Mouse (Mus musculus): ENCODE data around the gene Cbl. TPM values are rescaled to one million over a fixed set of nuclear protein-coding genes. Genes with fewer than 3 reads are reported as not detected.

The Cbl gene
- polyA plus RNA-seq, 1 experiment from 2014 or later = 12.7 TPM

GRCm38 (mm10) chr9:44199166-44199565, 34.7 kb downstream of the Cbl start:
- Histone ChIP-seq H3K27ac (replicated peaks in 1 of 2; ENCODE audit: control insufficient read depth in 1 of 2, insufficient read depth in 1 of 2, low read depth in 2 of 2, low read length in 2 of 2) (no peak overlapping the region), H3K27me3 (ENCODE audit: control insufficient read depth, insufficient read depth, low read length) (no peaks in the 10 kb centered on the region), H3K4me1 (ENCODE audit: control insufficient read depth in 2 of 2, insufficient read depth in 2 of 2, low read length in 2 of 2) (peaks cover 1 to 3% of the 10 kb centered on the region in 2 experiments), H3K4me2 (ENCODE audit: low read length) (no peak overlapping the region), H3K4me3 (ENCODE audit: control insufficient read depth in 1 of 2, insufficient read depth in 1 of 2, low read depth in 1 of 2, low read length in 2 of 2) (no peak overlapping the region), H3K36me3 (ENCODE audit: control insufficient read depth, insufficient read depth, low read length) (peaks cover 44% of the 10 kb centered on the region), H3K9ac (ENCODE audit: low read length) (no peak overlapping the region), H3K9me3 (ENCODE audit: control insufficient read depth, low read length) (no peaks in the 10 kb centered on the region)
- no peak for ATAC-seq (ENCODE audit: insufficient number of reproducible peaks, insufficient read depth, low FRiP score, low read depth)
- 87% methylated on average over 3 of the region's 3 CpGs for WGBS

DNA sequence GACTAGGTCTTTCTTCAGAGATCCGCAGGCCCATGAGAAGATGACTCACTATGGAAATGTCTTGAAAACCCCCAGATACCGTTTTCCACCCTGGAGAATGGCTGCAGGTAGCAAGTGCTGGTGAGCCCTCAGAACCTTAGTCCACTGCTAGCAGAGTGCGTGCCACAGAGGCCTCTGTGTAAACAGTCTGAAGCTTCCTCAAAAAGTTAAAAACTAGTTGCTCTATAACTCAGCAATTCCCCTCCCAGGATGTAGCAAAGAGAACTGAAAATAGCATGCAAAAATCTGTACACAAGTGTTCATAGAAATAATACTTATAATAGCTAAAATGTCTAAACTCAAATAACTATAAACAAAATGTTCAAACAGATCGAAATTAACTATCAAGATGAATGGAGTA, 37.5 kb downstream of the Cbl start:
- H3K4me3 ChIP-seq (ENCODE audit: control insufficient read depth in 1 of 2, insufficient read depth in 1 of 2, low read depth in 1 of 2, low read length in 2 of 2) = no peak overlapping the region
- H3K27ac ChIP-seq (replicated peaks in 1 of 2; ENCODE audit: control insufficient read depth in 1 of 2, insufficient read depth in 1 of 2, low read depth in 2 of 2, low read length in 2 of 2) = no peak overlapping the region
- H3K9ac ChIP-seq (ENCODE audit: low read length) = no peak overlapping the region
- H3K4me1 ChIP-seq (ENCODE audit: control insufficient read depth in 2 of 2, insufficient read depth in 2 of 2, low read length in 2 of 2) = peaks cover 5 to 10% of the 10 kb centered on the region in 2 experiments
- H3K4me2 ChIP-seq (ENCODE audit: low read length) = no peak overlapping the region
- H3K27me3 ChIP-seq (ENCODE audit: control insufficient read depth, insufficient read depth, low read length) = no peaks in the 10 kb centered on the region
- no peaks in the 10 kb centered on the region for H3K9me3 ChIP-seq (ENCODE audit: control insufficient read depth, low read length)
- no peak for ATAC-seq (ENCODE audit: insufficient number of reproducible peaks, insufficient read depth, low FRiP score, low read depth)
- peaks cover 47% of the 10 kb centered on the region for H3K36me3 ChIP-seq (ENCODE audit: control insufficient read depth, insufficient read depth, low read length)
- 84% methylated on average over 4 of the region's 4 CpGs for WGBS

DNA sequence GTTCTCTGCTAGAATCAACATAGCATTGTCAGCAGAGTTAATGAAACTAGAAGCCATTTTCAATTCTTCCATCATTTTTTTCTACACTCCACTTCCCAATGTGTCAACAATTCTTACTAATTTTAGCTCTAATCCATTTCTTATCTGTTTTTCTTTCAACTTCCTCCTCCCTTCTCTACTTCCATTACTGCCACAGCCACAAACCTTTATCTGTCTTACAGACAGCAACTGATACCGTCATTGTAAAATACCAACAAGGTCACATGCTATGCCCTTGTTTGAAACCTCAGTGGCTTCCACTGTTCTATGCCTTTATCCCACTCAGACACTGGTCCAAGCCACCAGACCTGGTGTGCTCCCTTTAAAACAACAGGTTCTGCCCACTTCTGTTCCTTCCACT, 39.8 kb downstream of the Cbl start:
- H3K4me1 ChIP-seq (ENCODE audit: control insufficient read depth in 2 of 2, insufficient read depth in 2 of 2, low read length in 2 of 2) = peaks cover 5 to 10% of the 10 kb centered on the region in 2 experiments
- no peak overlapping the region for H3K9ac ChIP-seq (ENCODE audit: low read length)
- ATAC-seq (ENCODE audit: insufficient number of reproducible peaks, insufficient read depth, low FRiP score, low read depth) = no peak
- H3K27me3 ChIP-seq (ENCODE audit: control insufficient read depth, insufficient read depth, low read length) = no peaks in the 10 kb centered on the region
- H3K9me3 ChIP-seq (ENCODE audit: control insufficient read depth, low read length) = no peaks in the 10 kb centered on the region
- H3K36me3 ChIP-seq (ENCODE audit: control insufficient read depth, insufficient read depth, low read length) = peaks cover 31% of the 10 kb centered on the region
- WGBS = 2% methylated on average over 1 of the region's 1 CpGs
- H3K4me2 ChIP-seq (ENCODE audit: low read length) = no peak overlapping the region
- peak overlapping the region; percentile 46 to 61 for H3K27ac ChIP-seq (replicated peaks in 1 of 2; ENCODE audit: control insufficient read depth in 1 of 2, insufficient read depth in 1 of 2, low read depth in 2 of 2, low read length in 2 of 2)
- H3K4me3 ChIP-seq (ENCODE audit: control insufficient read depth in 1 of 2, insufficient read depth in 1 of 2, low read depth in 1 of 2, low read length in 2 of 2) = no peak overlapping the region

DNA sequence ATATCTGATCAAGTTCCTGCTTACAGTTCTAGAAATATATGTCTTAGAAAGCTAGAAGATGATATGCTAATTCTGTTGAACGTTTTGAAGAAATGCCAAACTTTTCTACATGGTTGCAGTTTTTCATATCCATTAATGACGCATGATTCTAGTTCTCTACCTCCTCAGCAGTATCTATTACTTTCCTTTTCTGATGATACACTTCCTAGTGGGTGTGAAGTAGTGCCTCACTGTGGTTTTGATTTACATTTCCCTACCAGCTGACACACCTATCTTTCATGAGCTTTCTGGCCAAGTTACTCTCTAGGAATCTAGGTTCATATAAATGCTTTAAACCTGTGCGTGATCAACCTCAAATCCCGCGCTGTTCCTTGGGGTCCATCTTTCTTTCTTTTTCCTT, 41.1 kb downstream of the Cbl start:
- Histone ChIP-seq H3K27ac (replicated peaks in 1 of 2; ENCODE audit: control insufficient read depth in 1 of 2, insufficient read depth in 1 of 2, low read depth in 2 of 2, low read length in 2 of 2) (no peak overlapping the region), H3K36me3 (ENCODE audit: control insufficient read depth, insufficient read depth, low read length) (peaks cover 19% of the 10 kb centered on the region), H3K9ac (ENCODE audit: low read length) (no peak overlapping the region), H3K4me2 (ENCODE audit: low read length) (no peak overlapping the region), H3K4me3 (ENCODE audit: control insufficient read depth in 1 of 2, insufficient read depth in 1 of 2, low read depth in 1 of 2, low read length in 2 of 2) (no peak overlapping the region), H3K9me3 (ENCODE audit: control insufficient read depth, low read length) (no peaks in the 10 kb centered on the region), H3K4me1 (ENCODE audit: control insufficient read depth in 2 of 2, insufficient read depth in 2 of 2, low read length in 2 of 2) (peaks cover 5 to 16% of the 10 kb centered on the region in 2 experiments), H3K27me3 (ENCODE audit: control insufficient read depth, insufficient read depth, low read length) (no peaks in the 10 kb centered on the region)
- ATAC-seq (ENCODE audit: insufficient number of reproducible peaks, insufficient read depth, low FRiP score, low read depth) = no peak
- WGBS = 89% methylated on average over 5 of the region's 5 CpGs

GRCm38 (mm10) chr9:44192312-44192711, 41.5 kb downstream of the Cbl start:
- Histone ChIP-seq H3K27me3 (ENCODE audit: control insufficient read depth, insufficient read depth, low read length) (no peaks in the 10 kb centered on the region), H3K9me3 (ENCODE audit: control insufficient read depth, low read length) (no peaks in the 10 kb centered on the region), H3K27ac (replicated peaks in 1 of 2; ENCODE audit: control insufficient read depth in 1 of 2, insufficient read depth in 1 of 2, low read depth in 2 of 2, low read length in 2 of 2) (no peak overlapping the region), H3K4me3 (ENCODE audit: control insufficient read depth in 1 of 2, insufficient read depth in 1 of 2, low read depth in 1 of 2, low read length in 2 of 2) (no peak overlapping the region), H3K4me2 (ENCODE audit: low read length) (no peak overlapping the region), H3K36me3 (ENCODE audit: control insufficient read depth, insufficient read depth, low read length) (peaks cover 14% of the 10 kb centered on the region), H3K9ac (ENCODE audit: low read length) (no peak overlapping the region), H3K4me1 (ENCODE audit: control insufficient read depth in 2 of 2, insufficient read depth in 2 of 2, low read length in 2 of 2) (peaks cover 5 to 21% of the 10 kb centered on the region in 2 experiments)
- WGBS = 71% methylated on average over 3 of the region's 3 CpGs
- ATAC-seq (ENCODE audit: insufficient number of reproducible peaks, insufficient read depth, low FRiP score, low read depth) = no peak

DNA sequence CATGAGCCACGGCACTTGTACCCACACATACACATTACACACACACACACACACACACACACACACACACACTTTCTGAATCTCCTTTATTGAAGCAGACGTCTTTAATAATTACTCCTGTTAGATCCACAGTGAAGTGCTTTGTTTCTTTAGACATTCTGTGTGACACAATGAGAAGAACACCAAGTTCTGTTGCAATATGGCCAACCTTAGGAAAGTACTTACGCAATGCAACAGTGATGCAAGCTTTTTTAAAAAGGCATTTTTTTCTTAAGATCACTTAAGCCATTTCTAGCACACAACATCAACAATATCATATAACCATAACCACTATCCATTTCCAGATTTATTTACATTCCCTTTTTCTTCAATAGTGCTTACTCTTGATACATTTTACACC, 42.7 kb downstream of the Cbl start:
- H3K9ac ChIP-seq (ENCODE audit: low read length) = no peak overlapping the region
- WGBS = 92% methylated on average over 3 of the region's 3 CpGs
- no peak overlapping the region for H3K27ac ChIP-seq (replicated peaks in 1 of 2; ENCODE audit: control insufficient read depth in 1 of 2, insufficient read depth in 1 of 2, low read depth in 2 of 2, low read length in 2 of 2)
- no peak for ATAC-seq (ENCODE audit: insufficient number of reproducible peaks, insufficient read depth, low FRiP score, low read depth)
- H3K9me3 ChIP-seq (ENCODE audit: control insufficient read depth, low read length) = no peaks in the 10 kb centered on the region
- no peaks in the 10 kb centered on the region for H3K27me3 ChIP-seq (ENCODE audit: control insufficient read depth, insufficient read depth, low read length)
- peaks cover 7% of the 10 kb centered on the region for H3K36me3 ChIP-seq (ENCODE audit: control insufficient read depth, insufficient read depth, low read length)
- no peak overlapping the region for H3K4me2 ChIP-seq (ENCODE audit: low read length)
- peaks cover 5 to 23% of the 10 kb centered on the region in 2 experiments for H3K4me1 ChIP-seq (ENCODE audit: control insufficient read depth in 2 of 2, insufficient read depth in 2 of 2, low read length in 2 of 2)
- H3K4me3 ChIP-seq (ENCODE audit: control insufficient read depth in 1 of 2, insufficient read depth in 1 of 2, low read depth in 1 of 2, low read length in 2 of 2) = no peak overlapping the region

- WGBS = 78% methylated on average over 12 of the region's 12 CpGs
- Histone ChIP-seq H3K4me3 (ENCODE audit: control insufficient read depth in 1 of 2, insufficient read depth in 1 of 2, low read depth in 1 of 2, low read length in 2 of 2) (no peak overlapping the region), H3K27me3 (ENCODE audit: control insufficient read depth, insufficient read depth, low read length) (no peaks in the 10 kb centered on the region), H3K4me1 (ENCODE audit: control insufficient read depth in 2 of 2, insufficient read depth in 2 of 2, low read length in 2 of 2) (peaks cover 0 to 18% of the 10 kb centered on the region in 2 experiments; a peak in 2 of 4 replicates), H3K9me3 (ENCODE audit: control insufficient read depth, low read length) (no peaks in the 10 kb centered on the region), H3K27ac (replicated peaks in 1 of 2; ENCODE audit: control insufficient read depth in 1 of 2, insufficient read depth in 1 of 2, low read depth in 2 of 2, low read length in 2 of 2) (no peak overlapping the region), H3K9ac (ENCODE audit: low read length) (no peak overlapping the region), H3K36me3 (ENCODE audit: control insufficient read depth, insufficient read depth, low read length) (peaks cover 7% of the 10 kb centered on the region), H3K4me2 (ENCODE audit: low read length) (no peak overlapping the region)
- ATAC-seq (ENCODE audit: insufficient number of reproducible peaks, insufficient read depth, low FRiP score, low read depth) = no peak
These were observed 45.6 kb downstream of the Cbl start for GRCm38 (mm10) chr9:44188223-44188622.

DNA sequence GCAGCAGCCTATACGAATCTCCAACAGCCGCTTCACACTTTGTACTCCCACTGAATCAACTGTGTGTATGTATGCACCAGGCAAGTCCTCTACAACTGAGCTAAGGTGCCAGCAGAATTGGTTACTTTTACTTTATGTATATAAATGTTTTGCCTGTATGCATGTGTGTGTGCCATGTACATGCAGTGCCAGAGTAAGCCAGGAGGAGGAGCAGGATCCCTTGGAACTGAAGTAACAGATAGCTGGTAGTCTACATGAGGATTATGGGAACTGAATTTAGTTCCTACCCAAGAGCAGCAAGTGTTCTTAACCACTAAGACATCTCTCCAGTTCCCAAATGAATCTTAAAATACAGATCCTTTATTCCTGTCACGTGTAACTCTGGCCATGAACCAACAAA, 51.6 kb downstream of the Cbl start:
- Histone ChIP-seq H3K36me3 (ENCODE audit: control insufficient read depth, insufficient read depth, low read length) (no peaks in the 10 kb centered on the region), H3K27me3 (ENCODE audit: control insufficient read depth, insufficient read depth, low read length) (no peaks in the 10 kb centered on the region), H3K9me3 (ENCODE audit: control insufficient read depth, low read length) (no peaks in the 10 kb centered on the region), H3K4me3 (ENCODE audit: control insufficient read depth in 1 of 2, insufficient read depth in 1 of 2, low read depth in 1 of 2, low read length in 2 of 2) (no peak overlapping the region), H3K4me1 (ENCODE audit: control insufficient read depth in 2 of 2, insufficient read depth in 2 of 2, low read length in 2 of 2) (peaks cover 2 to 24% of the 10 kb centered on the region in 2 experiments), H3K4me2 (ENCODE audit: low read length) (no peak overlapping the region), H3K9ac (ENCODE audit: low read length) (no peak overlapping the region), H3K27ac (replicated peaks in 1 of 2; ENCODE audit: control insufficient read depth in 1 of 2, insufficient read depth in 1 of 2, low read depth in 2 of 2, low read length in 2 of 2) (peak overlapping the region in 1 of 2 experiments; percentile 55; a peak in 2 of 4 replicates)
- ATAC-seq (ENCODE audit: insufficient number of reproducible peaks, insufficient read depth, low FRiP score, low read depth) = no peak
- 84% methylated on average over 3 of the region's 3 CpGs for WGBS
